Mouse (Mus musculus) Muller cell, postnatal 12 days (primary cell): Measurements from ENCODE around the gene Vcam1.
A peak's percentile ranks its signal among the peaks of the same experiment; 100 is the strongest.

Experiments used
- DNase-seq: peaks from one replicate; pipeline ENCODE4 v3.0.0-alpha.2; 2015; ENCODE audit errors: inconsistent ontology term

Vcam1 gene

DNA sequence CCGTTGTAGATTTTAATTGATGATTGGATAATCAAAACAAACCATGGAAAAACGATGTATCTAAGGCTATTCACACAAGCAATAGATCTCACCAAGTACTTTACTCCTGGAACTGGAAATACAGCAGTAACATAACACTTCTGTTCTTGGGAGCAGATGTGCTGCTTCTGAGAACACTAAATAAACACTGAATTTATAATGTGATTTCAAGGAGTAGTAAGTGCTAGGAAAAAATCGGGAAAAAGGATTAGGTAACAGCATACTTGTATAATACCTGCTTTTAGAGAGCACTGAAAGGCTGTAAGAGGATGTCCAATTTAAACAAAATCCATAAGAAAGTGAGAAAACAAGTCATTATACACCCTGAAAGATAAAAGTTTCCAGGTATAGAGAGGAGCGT, 43.5 kb downstream of the Vcam1 start:
- DNase-seq: no peak

DNA sequence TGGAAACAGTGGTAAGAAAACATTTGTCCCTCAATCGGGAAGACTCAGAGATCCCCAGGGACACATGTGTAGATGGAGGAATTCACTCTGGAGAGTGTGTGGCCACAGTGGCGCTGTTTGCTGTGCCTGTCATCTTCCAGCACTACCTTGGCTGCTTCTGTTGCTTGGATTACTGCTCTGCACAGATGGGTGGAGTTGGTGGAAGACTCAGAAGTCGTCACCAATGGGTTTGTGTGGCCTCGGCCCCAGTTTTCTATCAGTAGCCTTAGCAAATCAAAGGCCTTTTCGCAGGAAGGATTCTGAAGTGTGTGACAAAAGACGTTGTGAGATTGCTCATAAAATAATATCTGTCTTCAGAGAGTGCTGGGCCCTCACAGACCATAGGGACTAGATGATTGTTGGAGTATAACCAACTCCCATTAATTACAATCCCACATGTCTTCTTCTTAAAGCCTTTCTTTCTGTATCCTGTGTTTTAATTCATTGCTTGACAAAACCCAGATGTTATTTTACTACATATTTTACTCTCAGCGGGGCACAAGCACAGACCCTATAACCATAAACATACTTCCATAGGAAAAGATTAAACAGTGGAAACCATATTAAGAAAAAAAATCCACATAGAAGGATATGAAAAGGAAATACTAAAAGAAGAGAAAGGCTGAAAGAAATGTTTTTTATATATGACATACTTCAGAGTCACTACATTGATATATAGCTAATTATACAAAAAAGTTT, 48.4 kb downstream of the Vcam1 start:
- no peak for DNase-seq

DNA sequence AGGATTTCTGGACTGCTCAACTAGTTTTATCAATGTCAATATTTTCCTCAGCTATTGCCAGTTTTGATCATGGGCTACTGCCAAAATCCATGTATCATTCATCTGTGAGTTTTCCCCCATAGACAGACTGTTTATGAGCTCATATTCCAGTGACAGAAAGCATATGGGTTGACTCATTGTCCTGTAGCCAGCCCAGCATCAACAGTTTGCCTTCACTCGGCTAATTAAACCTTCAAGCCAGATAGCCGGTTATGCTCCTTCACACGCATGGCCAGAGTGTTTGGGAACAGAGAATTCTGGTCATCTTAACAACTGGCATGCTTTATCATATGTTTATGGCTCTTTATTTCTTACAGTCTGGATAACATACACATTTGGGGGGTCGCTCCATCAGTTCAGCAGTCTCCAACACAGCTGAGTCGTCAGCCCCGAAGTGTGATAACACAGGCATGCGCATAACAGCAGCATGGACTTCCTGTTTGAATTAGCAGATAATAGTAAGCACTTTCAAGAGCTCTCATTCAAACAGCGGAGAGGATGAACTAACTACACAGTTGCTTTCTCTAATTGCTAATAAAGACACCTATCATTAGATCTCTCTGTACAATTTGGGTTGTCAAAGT, 49.2 kb downstream of the Vcam1 start:
- peak; percentile 31 for DNase-seq

DNA sequence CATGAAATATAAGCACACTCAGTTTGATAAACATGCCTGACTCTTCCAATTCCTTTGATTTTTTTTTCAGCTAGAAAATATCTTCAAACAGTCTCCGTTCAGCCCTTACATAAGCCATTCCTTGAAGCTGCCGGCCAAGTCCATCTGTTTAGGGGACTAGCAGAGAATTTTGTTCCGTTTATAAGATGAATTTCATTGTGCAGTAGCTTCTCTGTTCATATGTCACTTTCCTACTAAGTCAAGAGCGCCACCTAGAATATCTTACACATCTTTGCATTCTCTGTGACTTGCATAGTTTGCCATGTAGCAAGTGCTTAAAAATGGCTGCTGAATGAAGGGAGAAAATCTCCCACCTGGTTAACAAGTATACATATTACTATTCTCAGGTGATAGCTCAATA, 51.0 kb downstream of the Vcam1 start:
- no peak for DNase-seq

DNA sequence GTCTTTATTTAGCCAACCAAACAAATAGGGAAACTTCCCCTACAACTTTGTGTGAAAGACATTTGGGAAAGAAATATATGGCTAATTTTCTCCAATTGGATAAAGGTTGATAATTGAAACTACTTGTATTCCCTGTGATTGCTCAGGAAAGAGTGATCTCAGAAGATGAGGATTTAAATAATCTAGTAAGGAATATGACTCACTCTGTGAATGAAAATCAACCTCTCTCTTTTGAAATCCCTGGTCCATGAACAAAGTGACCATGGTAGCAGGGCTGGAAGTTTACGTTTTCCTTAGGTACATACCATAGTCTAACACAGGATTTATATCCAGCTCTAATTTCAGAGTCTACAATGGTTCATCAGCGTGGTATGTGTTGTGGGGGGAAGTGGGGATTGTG, 52.7 kb downstream of the Vcam1 start:
- DNase-seq: peak; percentile 87

DNA sequence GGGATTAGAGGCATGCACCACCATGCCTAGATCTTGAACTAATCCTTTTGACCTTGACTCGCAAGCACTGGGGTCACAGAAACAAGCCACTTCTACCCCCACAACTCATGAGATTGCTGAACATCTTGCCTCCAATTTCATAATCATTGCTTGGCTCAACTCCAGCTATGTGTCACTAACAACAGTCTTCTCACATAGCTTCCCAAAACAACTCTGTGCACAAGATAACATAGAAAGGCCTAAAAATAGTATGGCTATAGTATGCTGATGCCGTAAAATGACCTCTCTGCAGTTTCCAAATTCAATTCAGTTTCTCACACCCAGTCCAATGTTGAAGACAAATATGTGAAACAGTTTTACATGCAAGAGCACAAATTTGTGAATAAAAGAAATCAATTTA, 56.9 kb downstream of the Vcam1 start:
- DNase-seq: no peak

DNA sequence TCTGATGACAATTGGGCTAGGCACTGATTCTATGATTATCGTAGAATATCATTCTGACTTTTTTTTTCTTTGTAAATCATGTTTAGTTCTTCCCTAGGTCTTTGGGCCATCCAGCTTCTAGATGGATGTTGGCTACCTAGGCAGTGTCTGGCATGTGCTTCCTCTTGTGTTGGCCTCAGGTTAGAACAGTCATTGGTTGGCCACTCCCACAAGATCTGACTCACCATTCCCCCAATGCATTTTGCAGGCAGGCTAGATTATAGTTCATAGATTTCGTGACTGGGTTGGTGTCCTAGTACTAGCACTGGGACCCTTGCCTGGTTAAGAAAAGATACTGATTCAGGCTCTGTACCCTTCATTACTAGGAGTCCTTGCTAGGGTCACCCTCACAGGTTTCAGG, 67.3 kb downstream of the Vcam1 start:
- DNase-seq: no peak

DNA sequence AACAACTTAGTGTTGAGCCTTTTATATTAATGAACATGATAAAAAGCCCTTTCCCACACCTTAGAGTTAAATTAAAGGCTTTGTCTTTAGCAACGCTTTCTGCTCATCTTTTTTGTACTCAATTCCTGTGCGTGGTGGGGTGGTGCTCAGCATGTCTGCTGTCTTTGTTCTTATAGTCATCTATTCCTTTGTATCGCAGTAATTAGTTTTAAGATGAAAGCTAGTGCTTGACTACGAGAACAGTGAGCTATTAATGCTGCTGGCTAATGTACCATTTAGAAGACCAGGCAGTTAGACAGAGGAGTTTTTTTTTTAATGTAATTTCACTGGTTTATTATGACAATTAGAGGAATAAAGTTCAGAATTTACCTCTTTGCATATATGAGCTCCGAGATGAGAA, 69.2 kb downstream of the Vcam1 start:
- DNase-seq: no peak
